8 mouse cellular contexts compared by ENCODE assay signal in the genomic region with DNA sequence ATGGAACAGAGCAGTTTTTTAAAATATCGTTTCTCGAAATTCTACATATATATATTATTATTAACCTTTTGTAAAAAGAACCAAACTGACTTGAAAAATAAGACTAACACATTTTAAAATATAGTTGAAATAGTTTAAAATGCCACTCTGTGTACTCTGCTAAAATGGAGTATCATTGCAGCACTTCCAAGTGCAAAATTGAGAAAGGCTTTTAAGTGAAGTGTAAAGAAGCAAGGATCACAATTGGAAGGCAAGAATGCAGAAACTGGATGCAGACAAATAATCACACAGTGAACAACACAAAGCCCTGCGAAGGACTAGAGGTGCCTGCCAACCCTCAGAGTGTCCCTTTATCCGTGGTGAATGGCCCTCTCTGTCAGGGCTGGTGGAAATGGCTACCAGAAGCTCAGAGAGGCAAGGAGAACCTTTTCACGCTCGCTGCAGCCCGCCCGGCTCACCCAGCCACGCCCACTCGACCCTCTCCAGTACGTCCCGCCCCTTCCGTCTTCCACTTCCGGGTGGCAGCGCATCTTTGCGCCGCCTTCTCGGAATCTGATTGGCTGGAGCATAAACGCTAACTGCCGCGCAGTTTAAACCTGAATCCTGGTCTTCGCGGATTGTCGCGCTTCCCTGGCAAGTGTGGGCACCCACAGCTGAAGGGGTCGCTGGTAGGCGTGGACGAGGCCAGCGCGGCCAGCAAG. TPM values are rescaled to one million over a fixed set of nuclear protein-coding genes. Genes with fewer than 3 reads are reported as not detected.
A peak's percentile ranks its signal among the peaks of the same experiment; 100 is the strongest.
DNase-seq lines count a peak whose midpoint lies in the region; ATAC-seq lines count a peak whose summit lies in the region.

Gene Sgo2a (plus strand): TSS at position 540 of the 701 bp plus-strand sequence.

- H3K27me3 ChIP-seq in heart, embryonic 14.5 days (ENCODE audit: control insufficient read depth, insufficient read depth, low read length) = no peaks in the 10 kb centered on the region
- no peaks in the 10 kb centered on the region for H3K27me3 ChIP-seq in liver, embryonic 13.5 days
- H3K27me3 ChIP-seq in stomach, embryonic 16.5 days (ENCODE audit: control insufficient read depth, insufficient read depth, low read length) = no peaks in the 10 kb centered on the region

- H3K9ac ChIP-seq in heart, embryonic 14.5 days (ENCODE audit: low read length) = peak within 1 kb of the TSS; percentile 90
- peak within 1 kb of the TSS; percentile 86 for H3K9ac ChIP-seq in liver, embryonic 13.5 days
- H3K9ac ChIP-seq in stomach, embryonic 16.5 days (ENCODE audit: low read length) = peak within 1 kb of the TSS; percentile 82

- peaks cover 0 to 18% of the 10 kb centered on the region in 2 experiments; a peak in 2 of 4 replicates for H3K4me1 ChIP-seq in heart, embryonic 14.5 days (ENCODE audit: control insufficient read depth in 2 of 2, insufficient read depth in 2 of 2, low read length in 2 of 2)
- H3K4me1 ChIP-seq in liver, embryonic 13.5 days (replicated peaks) = peaks cover 23% of the 10 kb centered on the region
- peaks cover 16% of the 10 kb centered on the region for H3K4me1 ChIP-seq in stomach, embryonic 16.5 days (ENCODE audit: control insufficient read depth, insufficient read depth, low read length)

- peak; percentile 90 for DNase-seq in c-Kit-negative CD71-positive TER-119-positive erythroid progenitor cells, embryonic 14.5 days (ENCODE audit: low read depth, low spot score)
- peak; percentile 84 for DNase-seq in fibroblast of lung, adult 2 months (ENCODE audit: low read depth)
- DNase-seq in kidney, postnatal 14 days = peak; percentile 93
- DNase-seq in liver, embryonic 13.5 days = peak; percentile 92
- DNase-seq in neural tube, embryonic 10.5 days (ENCODE audit: extremely low spot score, low spot score) = peak; percentile 96

- 7% methylated on average over 30 of the region's 30 CpGs for WGBS in heart, embryonic 14.5 days
- 6% methylated on average over 30 of the region's 30 CpGs for WGBS in liver, embryonic 13.5 days (ENCODE audit: insufficient replicate concordance)
- 6% methylated on average over 30 of the region's 30 CpGs for WGBS in stomach, embryonic 16.5 days

- H3K4me2 ChIP-seq in heart, embryonic 14.5 days (ENCODE audit: low read length) = peak within 1 kb of the TSS; percentile 73
- H3K4me2 ChIP-seq in liver, embryonic 13.5 days = peak within 1 kb of the TSS; percentile 90
- peak within 1 kb of the TSS; percentile 78 for H3K4me2 ChIP-seq in stomach, embryonic 16.5 days (ENCODE audit: low read depth, low read length)

- H3K9me3 ChIP-seq in heart, embryonic 14.5 days (ENCODE audit: control insufficient read depth, low read length) = no peaks in the 10 kb centered on the region
- H3K9me3 ChIP-seq in liver, embryonic 13.5 days (replicated peaks) = no peaks in the 10 kb centered on the region
- no peaks in the 10 kb centered on the region for H3K9me3 ChIP-seq in stomach, embryonic 16.5 days (replicated peaks; ENCODE audit: control insufficient read depth, low read length)

- H3K36me3 ChIP-seq in heart, embryonic 14.5 days (ENCODE audit: control insufficient read depth, insufficient read depth, low read length) = peaks cover 17% of the 10 kb centered on the region
- H3K36me3 ChIP-seq in liver, embryonic 13.5 days = peaks cover 14% of the 10 kb centered on the region
- H3K36me3 ChIP-seq in stomach, embryonic 16.5 days (ENCODE audit: control insufficient read depth, insufficient read depth, low read length) = no peaks in the 10 kb centered on the region

- peak; percentile 100 for ATAC-seq in CD4-positive, CD25-positive, alpha-beta regulatory T cell, adult 4 months
- peak; percentile 93 for ATAC-seq in heart, embryonic 14.5 days (ENCODE audit: insufficient number of reproducible peaks, insufficient read depth, low FRiP score, low read depth)
- ATAC-seq in liver, embryonic 13.5 days (ENCODE audit: low read depth) = peak; percentile 94
- peak; percentile 97 for ATAC-seq in stomach, embryonic 16.5 days (ENCODE audit: insufficient read depth, low FRiP score)

- H3K27ac ChIP-seq in heart, embryonic 14.5 days (replicated peaks in 1 of 2; ENCODE audit: control insufficient read depth in 1 of 2, insufficient read depth in 1 of 2, low read depth in 2 of 2, low read length in 2 of 2) = peak within 1 kb of the TSS; percentile 77 to 90
- peak within 1 kb of the TSS; percentile 80 for H3K27ac ChIP-seq in liver, embryonic 13.5 days
- peak within 1 kb of the TSS; percentile 53 for H3K27ac ChIP-seq in stomach, embryonic 16.5 days (ENCODE audit: low read length)

- peak within 1 kb of the TSS; percentile 90 to 97 for H3K4me3 ChIP-seq in heart, embryonic 14.5 days (ENCODE audit: control insufficient read depth in 1 of 2, insufficient read depth in 1 of 2, low read depth in 1 of 2, low read length in 2 of 2)
- peak within 1 kb of the TSS; percentile 81 for H3K4me3 ChIP-seq in liver, embryonic 13.5 days (replicated peaks)
- H3K4me3 ChIP-seq in stomach, embryonic 16.5 days (replicated peaks; ENCODE audit: low read length) = peak within 1 kb of the TSS; percentile 63

RNA-seq across cellular contexts. Expression of gene Sgo2a, which starts in this region (rescaled TPM):
- 1 to 10 TPM in 1 of 2 experiments, under 1 TPM in 1; 0.89 to 1.4 TPM for polyA plus RNA-seq in CD4-positive, CD25-positive, alpha-beta regulatory T cell, adult 4 months (2017; shearing (Covaris generic))
- 18.1 and 18.8 TPM in 2 replicates for polyA plus RNA-seq in heart, embryonic 14.5 days (2014; fragmentation: Nextera tagmentation; extraction: Ambion mirVana)
- polyA plus RNA-seq in liver, embryonic 13.5 days (2015; fragmentation: Nextera tagmentation; extraction: Ambion mirVana) = 11.3 and 12.9 TPM in 2 replicates
- polyA plus RNA-seq in stomach, embryonic 16.5 days (2015; fragmentation: Nextera tagmentation; extraction: Ambion mirVana) = 11.5 and 13.1 TPM in 2 replicates

Comparison
In these comparisons a context has a peak if more than half of its experiments do, and no peak if none do; other contexts are left out.
1. Peak in every context shown above with its lines: DNase-seq, ATAC-seq, H3K4me3 ChIP-seq and H3K27ac ChIP-seq.